Mouse (Mus musculus): ENCODE measurements around the gene Ypel3.

Ypel3 gene

GRCm38 (mm10) chr7:126815726-126816222, 39.0 kb downstream of the Ypel3 start:
- DNase-seq (ENCODE audit: low spot score), result no peak

- no peak for DNase-seq (ENCODE audit: low spot score)
Measured at GRCm38 (mm10) chr7:126816494-126816893, 39.7 kb downstream of the Ypel3 start.

GRCm38 (mm10) chr7:126817595-126817994, 40.8 kb downstream of the Ypel3 start:
- no peak for DNase-seq (ENCODE audit: low spot score)

GRCm38 (mm10) chr7:126818818-126819217, 42.1 kb downstream of the Ypel3 start:
- DNase-seq (ENCODE audit: low spot score), result no peak

- peak; percentile 70 for DNase-seq (ENCODE audit: low spot score)
Measured at GRCm38 (mm10) chr7:126821835-126822511, 45.2 kb downstream of the Ypel3 start.

GRCm38 (mm10) chr7:126822741-126823140, 46.0 kb downstream of the Ypel3 start:
- no peak for DNase-seq (ENCODE audit: low spot score)

GRCm38 (mm10) chr7:126823202-126823711, 46.5 kb downstream of the Ypel3 start:
- DNase-seq (ENCODE audit: low spot score), result no peak

GRCm38 (mm10) chr7:126823940-126824339, 47.2 kb downstream of the Ypel3 start:
- no peak for DNase-seq (ENCODE audit: low spot score)

GRCm38 (mm10) chr7:126825403-126825802, 48.6 kb downstream of the Ypel3 start:
- DNase-seq (ENCODE audit: low spot score), result no peak

- no peak for DNase-seq (ENCODE audit: low spot score)
Measured at GRCm38 (mm10) chr7:126825952-126826351, 49.2 kb downstream of the Ypel3 start.

Measured in ovary, postnatal 10 days (tissue).